ENCODE assay signal across 10 mouse cellular contexts in the genomic region with DNA sequence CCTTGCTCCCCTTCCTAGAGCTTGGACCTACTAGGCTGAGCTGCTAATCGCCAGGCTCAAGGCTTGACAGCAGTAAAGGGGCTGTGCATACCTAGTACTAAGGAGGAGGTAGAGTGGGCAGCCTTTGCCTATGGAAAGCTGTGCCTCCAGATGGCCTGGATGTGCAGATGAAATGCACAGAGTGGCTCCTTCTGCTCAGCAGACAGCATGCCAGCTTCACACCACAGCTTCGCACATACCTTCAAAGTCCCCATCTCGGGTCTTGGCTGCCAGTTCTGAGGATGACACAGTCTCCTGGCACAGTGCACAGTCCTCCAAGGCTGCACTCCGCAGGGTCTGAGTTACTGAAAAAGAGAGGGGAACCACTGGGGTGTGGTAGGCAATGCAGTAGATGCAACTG. TPM values are rescaled to one million over a fixed set of nuclear protein-coding genes. Genes with fewer than 3 reads are reported as not detected.
A peak's percentile ranks its signal among the peaks of the same experiment; 100 is the strongest.
DNase-seq lines count a peak whose midpoint lies in the region; ATAC-seq and TF ChIP-seq lines count a peak whose summit lies in the region.
"Had no signal": no experiment of that assay in that cellular context is flagged by ENCODE, and none has a peak within 500 bp of the region (broad histone marks: within the 10 kb centered on the region; RNA-seq: fewer than 3 reads in every experiment).

No protein-coding gene starts in this region.

- peak; percentile 71 for ATAC-seq in forebrain, embryonic 13.5 days
- ATAC-seq: midbrain, embryonic 13.5 days had no signal

- no peak overlapping the region for H3K27ac ChIP-seq in forebrain, embryonic 13.5 days
- no peak overlapping the region for H3K27ac ChIP-seq in forebrain, embryonic 10.5 days
- H3K27ac ChIP-seq in cerebellum, adult 2 months (ENCODE audit: insufficient read depth, low read length) = peak overlapping the region; percentile 43
- H3K27ac ChIP-seq: midbrain, embryonic 13.5 days; stomach, postnatal 0 days had no signal

- no peak for TF ChIP-seq CTCF in cerebellum, adult 2 months (IDR thresholded peaks at IDR 0.05; ENCODE audit: borderline replicate concordance, insufficient read depth, low read depth, low read length)

- no peak for DNase-seq in forebrain, embryonic 10.5 days (ENCODE audit: extremely low spot score, low spot score)
- peak; percentile 66 to 74 for DNase-seq in cerebellum, adult 2 months
- DNase-seq in frontal cortex, postnatal 14 days (ENCODE audit: low spot score in 2 of 2) = peak; percentile 48 to 66
- DNase-seq in right cerebral cortex, adult 18-20 months = peak; percentile 90
- DNase-seq in urinary bladder, adult 2 months (ENCODE audit: low spot score) = no peak
- no peak for DNase-seq in spleen, adult 18-20 months
- no peak for DNase-seq in spleen, adult 12 weeks (ENCODE audit: low spot score)

- H3K36me3 ChIP-seq in forebrain, embryonic 13.5 days (ENCODE audit: poor library complexity, severe bottlenecking) = no peaks in the 10 kb centered on the region
- no peaks in the 10 kb centered on the region for H3K36me3 ChIP-seq in forebrain, embryonic 10.5 days (replicated peaks)
- H3K36me3 ChIP-seq: midbrain, embryonic 13.5 days had no signal

- no peaks in the 10 kb centered on the region for H3K27me3 ChIP-seq in forebrain, embryonic 13.5 days
- no peaks in the 10 kb centered on the region for H3K27me3 ChIP-seq in forebrain, embryonic 10.5 days (ENCODE audit: poor library complexity, severe bottlenecking)
- no peaks in the 10 kb centered on the region for H3K27me3 ChIP-seq in cerebellum, adult 2 months (ENCODE audit: control insufficient read depth, insufficient read depth, low read length)
- H3K27me3 ChIP-seq: midbrain, embryonic 13.5 days had no signal

- H3K4me2 ChIP-seq in forebrain, embryonic 13.5 days = no peak overlapping the region
- H3K4me2 ChIP-seq: midbrain, embryonic 13.5 days had no signal

- H3K9me3 ChIP-seq in forebrain, embryonic 13.5 days (replicated peaks) = no peaks in the 10 kb centered on the region
- H3K9me3 ChIP-seq in forebrain, embryonic 10.5 days = no peaks in the 10 kb centered on the region
- H3K9me3 ChIP-seq: midbrain, embryonic 13.5 days had no signal

- no peaks in the 10 kb centered on the region for H3K4me1 ChIP-seq in forebrain, embryonic 13.5 days
- no peaks in the 10 kb centered on the region for H3K4me1 ChIP-seq in forebrain, embryonic 10.5 days
- peaks cover 23% of the 10 kb centered on the region; the same call in 1 of the 2 replicates for H3K4me1 ChIP-seq in cerebellum, adult 2 months (ENCODE audit: control insufficient read depth, insufficient read depth, low read length)
- H3K4me1 ChIP-seq: midbrain, embryonic 13.5 days had no signal

- no peak for TF ChIP-seq POLR2A in cerebellum, adult 2 months (IDR thresholded peaks at IDR 0.05; ENCODE audit: borderline replicate concordance, insufficient read depth, low read length)

- no peak overlapping the region for H3K4me3 ChIP-seq in forebrain, embryonic 13.5 days
- no peak overlapping the region for H3K4me3 ChIP-seq in forebrain, embryonic 10.5 days
- H3K4me3 ChIP-seq in cerebellum, adult 2 months (replicated peaks; ENCODE audit: insufficient read depth, low read depth, low read length) = no peak overlapping the region
- H3K4me3 ChIP-seq: midbrain, embryonic 13.5 days had no signal

- no peak overlapping the region for H3K9ac ChIP-seq in forebrain, embryonic 13.5 days
- H3K9ac ChIP-seq: midbrain, embryonic 13.5 days had no signal

- WGBS in forebrain, embryonic 13.5 days = 81% methylated on average over 4 of the region's 4 CpGs
- 81% methylated on average over 4 of the region's 4 CpGs for WGBS in forebrain, embryonic 10.5 days
- WGBS in cerebellum, adult 2 months = 11% methylated on average over 4 of the region's 4 CpGs

RNA-seq across cellular contexts. Expression of gene Mxd4, which starts 9.7 kb away (rescaled TPM):
- 28.2 and 31.1 TPM in 2 replicates for polyA plus RNA-seq in forebrain, embryonic 13.5 days (2015; fragmentation: Nextera tagmentation; extraction: Ambion mirVana)
- 11.1 and 14.6 TPM in 2 replicates for polyA plus RNA-seq in forebrain, embryonic 10.5 days (2016; fragmentation: Nextera tagmentation; extraction: Ambion mirVana)
- 91.6 and 96.5 TPM in 2 replicates for polyA plus RNA-seq in cerebellum, adult 2 months (2012; rRNA removed)
- 78.7 and 85.4 TPM in 2 replicates for polyA plus RNA-seq in urinary bladder, adult 2 months (2012; rRNA removed)

RNA-seq across cellular contexts. Expression of gene Haus3, which starts 27.9 kb away (rescaled TPM):
- polyA plus RNA-seq in forebrain, embryonic 13.5 days (2015; fragmentation: Nextera tagmentation; extraction: Ambion mirVana) = 32.0 and 32.7 TPM in 2 replicates
- 53.8 and 59.4 TPM in 2 replicates for polyA plus RNA-seq in forebrain, embryonic 10.5 days (2016; fragmentation: Nextera tagmentation; extraction: Ambion mirVana)
- polyA plus RNA-seq in cerebellum, adult 2 months (2012; rRNA removed) = 11.0 TPM in 2 replicates
- 5.3 and 6.1 TPM in 2 replicates for polyA plus RNA-seq in urinary bladder, adult 2 months (2012; rRNA removed)

RNA-seq across cellular contexts. Expression of gene Poln, which starts 28.0 kb away (rescaled TPM):
- polyA plus RNA-seq in forebrain, embryonic 13.5 days (2015; fragmentation: Nextera tagmentation; extraction: Ambion mirVana) = 0.49 and 0.88 TPM in 2 replicates
- polyA plus RNA-seq in forebrain, embryonic 10.5 days (2016; fragmentation: Nextera tagmentation; extraction: Ambion mirVana) = 0.77 and 0.89 TPM in 2 replicates
- polyA plus RNA-seq in cerebellum, adult 2 months (2012; rRNA removed) = 0.82 and 1.0 TPM in 2 replicates
- polyA plus RNA-seq in urinary bladder, adult 2 months (2012; rRNA removed) = 0.19 and 0.46 TPM in 2 replicates

Comparison
In these comparisons a context has a peak if more than half of its experiments do, and no peak if none do; other contexts are left out.
1. DNase-seq: peak in cerebellum, adult 2 months (2 of 2), frontal cortex, postnatal 14 days (2 of 2) and right cerebral cortex, adult 18-20 months (single experiment); none in forebrain, embryonic 10.5 days (single experiment), urinary bladder, adult 2 months (single experiment), spleen, adult 18-20 months (0 of 2) and spleen, adult 12 weeks (single experiment).